Mouse (Mus musculus) urinary bladder, postnatal 25 days (tissue): ENCODE measurements around the gene Lin28a.

ENCODE experiments used
- DNase-seq: peaks from one replicate; pipeline ENCODE4 v3.0.0; 2022; ENCODE audit warnings: low spot score

Gene Lin28a

DNA sequence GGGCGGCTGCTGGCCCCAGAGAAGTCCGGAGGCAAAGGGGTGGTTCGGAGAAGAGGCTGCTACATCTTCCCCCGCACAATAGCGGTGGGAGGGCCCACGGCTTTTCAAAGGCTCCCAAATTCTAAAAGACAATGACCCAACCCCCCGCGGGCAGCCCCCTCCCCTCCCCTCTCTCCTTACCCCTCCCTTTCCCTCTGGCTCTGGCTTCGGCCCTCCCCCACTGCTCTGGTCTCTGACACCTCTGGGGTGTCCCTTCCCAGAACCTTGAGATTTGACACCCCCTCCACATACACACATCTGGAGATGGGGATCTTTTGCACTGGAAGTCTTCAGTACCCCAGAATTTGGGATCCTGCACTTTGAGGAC is at the start of gene Lin28a:
TSS of gene Lin28a (minus strand) at position 63 of the 367 bp plus-strand sequence.
- no peak for DNase-seq

DNA sequence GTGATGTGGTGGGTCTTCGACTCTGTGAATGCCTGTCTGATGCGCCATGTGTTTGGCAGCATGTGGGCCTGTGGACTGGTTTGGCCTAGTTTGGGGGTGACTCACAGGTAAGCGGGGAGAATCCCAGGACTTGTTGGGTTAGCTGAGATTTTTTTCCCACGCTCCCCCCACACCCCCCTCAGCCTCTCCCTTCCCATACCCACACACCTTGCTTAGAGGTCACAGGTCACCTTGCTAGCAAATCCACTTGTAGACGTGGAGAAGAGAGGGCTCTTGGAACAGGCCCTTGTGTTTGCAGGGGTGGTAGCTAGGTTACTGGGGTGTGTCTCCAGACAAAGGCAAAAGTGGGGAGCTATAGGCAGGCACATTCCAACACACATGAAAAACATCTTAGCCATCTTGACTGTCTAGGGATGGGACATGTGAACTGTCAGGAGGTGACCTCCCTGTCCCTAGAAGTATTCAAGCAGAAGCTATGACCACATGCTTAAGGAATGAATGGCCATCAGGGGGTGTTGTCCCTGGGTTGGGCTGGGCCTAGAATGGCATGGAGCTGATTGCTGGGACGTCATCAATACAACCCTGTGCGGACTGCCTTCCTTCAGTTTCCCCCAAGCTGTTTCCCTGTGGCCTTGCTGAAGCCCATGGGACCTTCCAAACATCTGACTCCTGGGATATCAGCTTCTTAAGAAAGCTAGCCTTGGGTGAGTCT is 49.3 kb upstream of the Lin28a start:
- DNase-seq: peak; percentile 29

DNA sequence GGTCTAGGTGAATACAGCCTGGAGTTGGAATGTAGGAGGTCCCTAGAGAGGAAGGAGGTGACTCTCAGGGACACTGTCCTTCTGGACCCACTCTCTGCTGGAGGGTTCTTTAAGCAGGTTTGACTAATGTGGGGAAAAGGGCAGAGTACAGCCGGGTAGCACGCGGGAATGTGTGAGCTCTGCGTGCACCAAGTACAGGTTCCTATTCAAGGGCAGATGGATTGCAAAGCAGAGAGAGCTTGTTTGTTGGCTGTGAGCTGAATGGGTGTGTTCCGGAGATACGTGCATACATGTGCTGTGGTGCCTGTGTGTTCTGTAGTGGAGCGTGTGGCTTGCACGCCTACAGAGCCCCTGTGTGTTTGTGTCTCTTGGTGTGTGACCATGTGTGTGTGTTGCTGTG is 48.7 kb upstream of the Lin28a start:
- DNase-seq: no peak

- DNase-seq: peak; percentile 50
Observed at GRCm38 (mm10) chr4:134065431-134066004, 46.9 kb upstream of the Lin28a start.

GRCm38 (mm10) chr4:134062561-134062960 is 43.9 kb upstream of the Lin28a start:
- no peak for DNase-seq

DNA sequence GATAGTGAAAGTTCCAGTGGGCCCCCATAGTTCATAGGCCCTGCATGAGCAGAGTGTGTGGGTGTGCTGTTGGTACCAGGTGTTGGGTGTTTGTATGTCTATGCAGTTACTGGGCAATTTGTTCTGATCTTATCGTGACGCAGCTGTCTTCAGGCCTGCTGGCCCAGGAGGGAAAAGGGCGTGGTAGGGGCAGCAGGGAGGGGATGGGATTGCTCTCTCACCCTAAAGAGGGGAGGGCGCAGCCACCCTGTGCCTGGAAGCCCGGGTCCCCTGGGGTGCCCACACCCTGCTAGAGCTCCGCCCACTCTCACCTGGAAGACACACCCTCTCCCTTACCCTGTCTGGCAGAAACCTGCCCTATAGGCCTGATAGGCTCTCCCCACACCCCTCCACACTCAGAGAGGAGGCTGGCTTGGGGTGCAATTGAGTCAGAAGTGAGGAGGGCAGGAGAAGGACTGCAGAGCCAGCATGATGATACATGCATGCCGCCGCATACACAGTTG is 43.4 kb upstream of the Lin28a start:
- peak; percentile 32 for DNase-seq

GRCm38 (mm10) chr4:134061166-134061830 is 42.7 kb upstream of the Lin28a start:
- no peak for DNase-seq

GRCm38 (mm10) chr4:134060135-134060865 is 41.7 kb upstream of the Lin28a start, which contains the start of gene Crybg2:
Gene Crybg2, plus strand, starts transcription at chr4:134060815.
- no peak for DNase-seq

DNA sequence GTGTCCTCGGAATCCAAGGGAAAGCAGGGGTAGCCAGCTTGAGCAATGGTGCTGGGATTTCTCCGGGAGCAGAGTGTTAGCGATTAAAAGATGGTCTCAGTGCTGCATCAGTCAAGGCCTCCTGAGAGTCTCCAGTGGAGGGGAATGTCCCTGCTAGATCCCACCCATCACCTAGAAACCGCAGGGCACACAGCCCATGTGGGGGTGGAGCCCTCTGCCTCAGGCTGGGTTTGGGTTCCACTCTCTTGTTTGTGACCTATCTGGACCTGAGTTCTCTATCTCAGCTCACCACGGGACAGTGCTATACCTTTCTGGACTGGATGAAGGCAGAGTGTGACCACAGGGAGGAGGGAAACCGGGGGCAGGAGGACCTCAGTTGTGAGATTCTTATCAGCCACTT is 40.3 kb upstream of the Lin28a start:
- DNase-seq: no peak

GRCm38 (mm10) chr4:134058166-134058715 is 39.6 kb upstream of the Lin28a start:
- no peak for DNase-seq

- no peak for DNase-seq
Observed at GRCm38 (mm10) chr4:134053538-134053937, 34.9 kb upstream of the Lin28a start, which contains the start of gene Zfp683. Gene Zfp683, plus strand, starts transcription at chr4:134053838.

- no peak for DNase-seq
Observed at GRCm38 (mm10) chr4:134052560-134052959, 33.9 kb upstream of the Lin28a start.

- no peak for DNase-seq
Observed at GRCm38 (mm10) chr4:134051912-134052311, 33.3 kb upstream of the Lin28a start.

DNA sequence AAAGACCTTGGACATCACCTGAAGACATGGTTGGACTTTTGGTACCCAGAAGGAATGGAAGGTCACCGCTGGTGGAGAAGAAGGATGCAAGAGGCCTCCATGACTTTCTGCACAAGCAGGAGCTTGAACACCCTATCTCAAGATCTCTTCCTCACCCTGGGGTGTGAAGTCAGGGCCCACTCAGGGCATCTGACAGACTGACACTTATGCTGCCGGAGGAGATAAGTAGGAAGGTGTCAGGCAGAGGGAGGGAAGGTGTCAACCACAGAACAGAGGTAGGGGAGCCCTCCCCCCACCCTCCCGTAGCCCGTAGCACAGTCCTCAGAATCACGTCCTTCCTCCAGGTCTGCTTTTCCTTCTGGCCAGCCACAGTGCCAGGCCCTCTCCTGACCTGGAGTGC is 29.0 kb upstream of the Lin28a start:
- DNase-seq: no peak

GRCm38 (mm10) chr4:134043041-134043440 is 24.4 kb upstream of the Lin28a start:
- no peak for DNase-seq

DNA sequence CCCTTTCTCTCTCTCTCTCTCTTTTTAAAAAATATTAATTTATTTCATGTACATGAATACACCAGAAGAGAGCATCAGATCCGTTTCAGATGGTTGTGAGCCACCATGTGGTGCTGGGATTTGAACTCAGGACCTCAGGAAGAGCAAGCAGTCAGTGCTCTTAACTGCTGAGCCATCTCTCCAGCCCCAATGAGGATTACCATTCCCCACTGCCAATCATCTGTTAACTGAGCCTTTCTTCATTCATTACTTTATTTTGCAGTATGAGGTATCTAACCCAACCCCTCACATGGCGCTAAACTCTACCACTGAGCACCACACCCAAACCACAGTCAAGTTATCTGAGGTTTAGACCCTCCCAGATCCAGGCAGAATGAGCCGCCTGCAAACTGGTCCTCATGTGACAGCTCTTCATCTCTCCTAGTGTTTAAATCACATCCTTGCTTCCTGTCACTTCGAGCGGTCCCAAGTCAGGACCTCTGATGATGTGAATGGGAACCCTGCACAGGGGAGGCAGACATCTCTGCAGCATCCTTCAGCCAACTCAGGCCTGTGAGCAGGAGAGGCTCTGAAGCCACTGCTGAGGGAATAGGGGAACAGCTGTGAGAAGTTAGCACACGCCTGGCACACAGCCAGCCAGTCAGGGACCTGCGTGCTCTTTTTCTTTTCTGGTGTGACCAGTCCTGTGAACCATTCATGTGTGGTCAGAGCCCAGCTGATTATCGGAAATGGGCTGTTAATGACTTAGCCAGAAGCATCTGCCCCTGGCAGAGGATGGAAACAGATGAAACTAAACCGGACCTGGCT is 22.9 kb upstream of the Lin28a start:
- DNase-seq: no peak

- DNase-seq: peak; percentile 81
Observed at GRCm38 (mm10) chr4:134035953-134036352, 17.3 kb upstream of the Lin28a start.

GRCm38 (mm10) chr4:134025802-134026201 is 7.2 kb upstream of the Lin28a start:
- DNase-seq: no peak

DNA sequence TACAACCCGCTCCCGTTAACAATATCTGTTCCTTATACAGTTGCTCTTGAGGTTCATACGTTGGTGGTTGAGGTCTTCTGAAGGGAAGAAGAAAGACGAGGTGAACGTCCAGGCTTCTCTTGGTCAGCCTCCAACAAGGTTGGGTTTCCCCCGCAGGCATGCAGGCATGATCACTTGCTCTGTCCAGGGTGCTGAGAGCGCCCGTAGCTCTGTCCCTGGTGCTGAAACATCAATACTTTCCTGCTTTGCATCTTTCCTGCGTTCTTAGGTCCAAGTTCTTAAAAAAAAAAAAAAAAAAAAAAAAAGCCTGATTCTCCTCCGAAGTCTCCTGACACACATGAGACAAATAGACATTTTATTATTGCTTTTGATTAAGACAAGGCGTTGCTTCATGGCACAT is 2.0 kb upstream of the Lin28a start:
- DNase-seq: peak; percentile 78

DNA sequence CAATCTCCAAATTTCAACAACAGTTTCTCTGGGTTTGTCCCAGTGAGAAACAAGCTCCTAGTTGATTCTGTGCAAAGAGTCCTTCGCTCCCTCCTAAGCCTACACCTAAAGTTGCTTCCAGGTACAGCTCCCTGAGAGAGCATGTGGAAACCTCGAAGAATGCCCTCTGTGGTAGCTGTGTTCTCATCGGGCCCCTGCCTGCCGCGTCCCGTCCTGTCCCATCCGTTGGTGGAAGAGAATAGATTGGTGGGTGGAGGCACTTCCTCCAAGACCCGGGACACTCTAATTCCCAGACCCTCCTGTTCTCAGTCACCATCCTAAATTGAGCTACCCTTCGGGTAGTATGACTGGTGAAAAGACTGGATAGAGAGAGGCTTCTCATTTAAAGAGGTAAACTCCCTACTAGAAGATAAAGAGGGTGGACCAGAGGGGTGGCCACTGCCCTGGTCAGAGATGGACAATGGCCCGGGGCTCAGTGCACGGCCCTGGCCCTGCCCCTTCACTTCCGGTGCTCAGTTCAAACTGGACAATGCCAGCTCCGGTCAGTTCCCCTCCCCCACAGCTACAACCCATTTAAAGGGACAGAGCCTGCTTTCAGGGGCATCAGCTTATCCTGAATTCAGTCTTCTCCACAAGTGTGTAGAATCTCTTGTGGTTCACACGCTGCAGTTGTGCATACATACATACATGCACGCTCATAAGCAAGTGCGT is 1.2 kb upstream of the Lin28a start:
- DNase-seq: no peak

- DNase-seq: no peak
Observed at GRCm38 (mm10) chr4:134019210-134019609, 569 bp upstream of the Lin28a start.
